Mouse (Mus musculus): ENCODE results near the gene Tm9sf3.
"Not testable (repeated sequence)": the region's sequence is repeated elsewhere in the genome, so short reads cannot be mapped to it uniquely, and the experiment has no call there.

Gene Tm9sf3

DNA sequence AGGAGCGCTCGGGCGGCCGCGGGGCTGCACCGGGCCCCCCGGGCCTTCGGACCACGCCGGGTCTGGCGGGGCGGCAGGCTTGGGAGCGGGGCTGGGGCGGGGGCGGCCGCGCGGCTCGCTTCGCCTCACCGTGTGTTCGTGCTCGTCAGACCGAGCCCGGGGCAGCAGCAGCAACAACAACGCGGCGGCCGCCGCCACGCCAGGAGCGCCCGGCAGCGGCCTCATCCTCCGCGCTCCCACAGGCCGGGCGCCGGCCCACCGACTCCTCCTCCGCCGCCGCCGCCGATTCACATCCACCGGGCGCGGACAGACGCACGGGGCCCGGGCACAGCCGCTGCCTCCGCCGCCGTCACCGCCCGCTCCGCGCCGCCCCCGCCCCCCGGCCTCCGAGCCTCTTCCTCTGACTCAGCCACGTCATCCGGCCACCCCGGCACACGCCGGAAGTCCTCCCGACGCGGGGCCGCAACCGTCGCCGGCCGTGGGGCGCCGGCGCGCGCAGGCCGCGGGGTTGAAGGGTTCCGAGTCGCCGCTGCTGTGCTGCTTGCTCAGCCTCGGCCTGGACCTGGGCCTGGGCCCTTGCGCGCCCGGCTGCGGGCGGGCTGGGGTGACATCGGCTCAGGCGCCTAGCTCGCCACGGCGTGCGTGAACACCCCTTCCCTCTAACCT, at the start of gene Tm9sf3:
Gene Tm9sf3, minus strand, starts transcription at position 368 of the 666 bp plus-strand sequence.
- no peak for DNase-seq (ENCODE audit: extremely low spot score, low read depth, low spot score)

DNA sequence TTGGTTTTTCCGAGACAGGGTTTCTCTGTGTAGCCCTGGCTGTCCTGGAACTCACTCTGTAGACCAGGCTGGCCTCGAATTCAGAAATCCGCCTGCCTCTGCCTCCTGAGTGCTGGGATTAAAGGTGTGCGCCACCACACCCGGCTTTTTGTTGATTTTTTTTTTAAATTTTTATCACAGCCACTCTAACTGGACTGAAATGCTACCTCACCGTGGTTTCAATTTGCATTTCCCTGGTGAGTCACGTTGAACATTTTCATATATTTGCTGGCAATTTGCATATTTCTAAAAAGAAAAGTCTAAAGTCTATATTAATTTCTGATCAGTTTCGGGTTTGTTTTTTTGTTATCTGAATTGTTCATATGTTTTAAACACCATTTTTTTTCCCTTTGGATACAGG, 48.8 kb upstream of the Tm9sf3 start:
- not testable (repeated sequence) for DNase-seq (ENCODE audit: extremely low spot score, low read depth, low spot score)

DNA sequence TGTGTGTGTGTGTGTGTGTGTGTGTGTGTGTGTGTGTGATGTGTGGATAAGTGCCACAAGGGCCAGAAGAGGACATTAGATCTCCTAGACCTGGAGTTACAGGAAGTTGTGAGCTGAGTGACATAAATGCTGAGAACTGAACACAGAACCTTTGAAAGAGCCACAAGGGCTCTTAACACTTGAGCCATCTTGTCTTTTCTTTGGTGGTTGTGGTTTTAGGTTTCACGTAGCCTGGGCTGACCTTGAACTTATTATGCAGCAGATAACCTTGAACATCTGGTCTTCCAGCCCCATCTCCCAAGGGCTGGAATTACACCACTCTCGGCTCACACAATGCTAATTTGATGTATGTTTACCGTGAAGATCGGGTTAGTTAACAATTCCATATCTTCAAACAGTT, 48.2 kb upstream of the Tm9sf3 start:
- no peak for DNase-seq (ENCODE audit: extremely low spot score, low read depth, low spot score)

DNA sequence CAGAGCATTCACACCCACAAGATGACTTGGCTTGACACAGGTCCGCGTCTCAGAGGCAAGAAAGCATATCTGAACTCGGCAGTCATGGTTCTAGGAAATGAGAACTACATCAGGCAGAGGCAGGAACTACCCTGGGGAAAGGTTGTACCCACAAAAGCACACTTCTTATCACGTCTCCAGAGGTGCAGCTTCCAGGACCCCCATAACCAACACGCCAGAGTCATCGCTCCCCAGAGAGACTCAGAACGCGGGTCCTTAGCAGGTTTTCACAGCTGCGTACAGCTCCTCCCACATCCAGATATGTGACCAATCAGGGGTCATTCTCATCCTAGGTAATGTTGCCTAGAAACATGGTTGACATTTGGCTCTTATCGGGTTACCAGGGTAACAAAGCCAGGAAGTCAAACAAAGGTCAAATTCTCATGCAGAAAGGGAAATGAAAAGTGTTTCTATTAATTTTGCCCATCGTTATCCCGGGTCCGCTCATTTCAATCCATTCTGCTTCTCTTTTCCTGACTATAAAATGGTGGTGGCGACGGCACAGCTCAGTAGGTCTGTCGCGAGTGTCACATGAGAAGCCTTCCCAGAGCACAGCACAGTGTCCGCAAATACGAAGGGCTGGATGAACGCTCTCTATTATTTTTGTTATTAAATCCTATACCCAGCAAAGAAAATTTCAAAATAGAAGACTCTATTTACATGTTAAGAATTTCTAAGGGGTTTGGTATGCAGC, 47.3 kb upstream of the Tm9sf3 start:
- no peak for DNase-seq (ENCODE audit: extremely low spot score, low read depth, low spot score)

DNA sequence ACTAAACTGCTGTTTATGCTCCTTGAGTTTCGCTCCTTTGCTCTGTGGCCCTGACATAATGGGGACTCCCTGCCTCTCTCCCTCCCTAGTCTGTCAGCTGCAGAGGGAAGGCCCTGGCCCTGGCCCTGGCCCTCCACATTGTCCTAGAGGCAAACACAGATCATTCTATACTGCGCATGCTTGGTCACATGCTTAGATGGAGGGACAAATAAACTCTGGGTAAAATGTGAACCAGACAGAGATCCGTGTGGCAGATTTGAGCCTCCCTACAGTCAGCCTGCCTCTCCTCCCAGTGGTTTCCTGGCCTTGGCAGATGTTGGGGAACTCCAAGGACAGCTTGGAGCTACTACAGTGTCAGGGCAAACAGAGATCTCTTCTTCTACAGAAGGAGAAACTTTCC, 40.1 kb upstream of the Tm9sf3 start:
- no peak for DNase-seq (ENCODE audit: extremely low spot score, low read depth, low spot score)

DNA sequence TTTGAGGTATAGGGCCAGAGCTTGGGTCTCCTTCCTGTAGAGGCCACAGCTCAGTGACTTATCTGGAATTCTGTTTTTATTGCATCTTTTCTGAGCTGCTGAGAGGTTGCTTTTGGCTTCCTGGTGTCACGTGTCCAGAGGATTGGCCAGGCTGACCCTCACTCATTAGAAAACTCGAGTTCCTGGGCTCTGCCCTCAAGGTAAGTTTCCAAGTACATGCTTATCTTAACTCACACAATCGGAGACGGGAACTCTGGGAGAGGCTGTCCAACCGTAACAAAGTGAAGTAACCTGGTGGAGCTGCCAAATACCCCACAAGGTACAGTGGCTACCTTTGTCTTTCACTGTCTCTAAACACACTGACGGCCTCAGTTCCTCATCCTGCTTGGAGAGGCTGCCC, 39.6 kb upstream of the Tm9sf3 start:
- no peak for DNase-seq (ENCODE audit: extremely low spot score, low read depth, low spot score)

DNA sequence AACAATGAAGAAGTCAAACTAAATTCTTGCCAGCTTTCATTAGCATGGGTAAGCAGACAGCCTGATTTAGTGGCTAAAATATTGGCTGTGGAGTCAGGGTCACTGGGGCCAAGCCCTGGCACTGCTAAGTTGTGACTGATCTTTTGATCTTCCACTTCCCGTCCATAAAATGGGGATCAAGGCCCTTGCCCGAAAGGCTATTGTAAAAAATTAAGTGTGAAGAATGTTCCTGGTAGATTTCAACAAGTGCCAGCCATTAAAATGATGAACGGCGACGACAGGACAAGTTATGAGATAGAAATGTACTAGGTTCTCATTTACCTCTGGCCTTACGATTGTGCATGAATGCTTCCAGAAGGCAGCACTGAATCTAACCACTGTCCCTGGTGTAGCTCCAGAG, 38.1 kb upstream of the Tm9sf3 start:
- peak; percentile 98 for DNase-seq (ENCODE audit: extremely low spot score, low read depth, low spot score)

DNA sequence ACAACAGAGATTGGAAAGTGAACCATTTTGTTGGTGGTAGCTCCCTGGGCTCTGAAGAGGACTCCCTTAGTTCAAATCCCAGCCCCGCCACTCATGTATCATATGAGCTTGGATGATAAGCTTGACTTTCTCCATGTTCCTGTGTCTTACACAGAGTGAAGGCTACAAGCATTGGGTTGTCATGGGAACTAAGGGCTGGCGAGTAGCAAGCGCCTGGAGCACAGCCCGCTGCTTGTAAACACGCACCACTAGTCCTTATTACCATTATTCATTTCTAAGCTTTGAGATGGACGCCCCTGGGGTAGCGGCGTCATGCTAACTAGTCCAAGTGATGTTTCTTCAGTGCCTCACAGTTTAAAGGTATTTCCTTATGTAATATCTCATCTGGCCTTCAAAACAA, 35.6 kb upstream of the Tm9sf3 start:
- DNase-seq (ENCODE audit: extremely low spot score, low read depth, low spot score) = no peak

DNA sequence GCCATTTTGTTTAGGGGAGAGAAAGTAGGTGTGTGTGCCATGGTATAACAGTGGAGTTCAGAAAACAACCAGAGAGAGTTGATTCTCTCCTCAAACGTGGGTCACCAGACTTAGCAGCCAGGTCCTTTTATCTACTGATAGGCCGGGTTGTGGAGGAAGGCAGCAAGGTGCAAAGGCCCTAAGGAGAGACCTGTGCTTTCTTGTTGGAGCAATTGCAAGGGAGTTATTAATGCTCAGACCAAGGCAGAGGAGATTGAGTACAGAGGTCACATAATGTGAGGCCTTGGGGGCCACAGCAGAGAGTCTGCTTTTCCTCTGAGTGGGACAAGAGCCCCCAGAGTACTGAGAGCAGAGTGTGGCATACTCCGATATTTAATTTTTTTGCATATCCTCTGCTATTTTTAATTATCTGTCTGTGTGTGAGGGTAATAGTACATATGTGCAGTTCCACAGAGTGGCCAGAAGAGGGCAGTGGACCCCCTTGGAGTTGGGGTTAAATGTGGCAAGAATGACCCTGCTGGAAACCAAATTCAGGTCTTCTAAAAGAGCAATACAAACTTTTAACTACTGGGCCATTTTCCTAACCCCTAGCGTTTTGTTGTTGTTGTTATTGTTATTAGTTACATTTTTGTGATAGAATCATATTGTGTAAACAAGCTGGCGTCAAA, 27.3 kb upstream of the Tm9sf3 start:
- DNase-seq (ENCODE audit: extremely low spot score, low read depth, low spot score) = no peak

DNA sequence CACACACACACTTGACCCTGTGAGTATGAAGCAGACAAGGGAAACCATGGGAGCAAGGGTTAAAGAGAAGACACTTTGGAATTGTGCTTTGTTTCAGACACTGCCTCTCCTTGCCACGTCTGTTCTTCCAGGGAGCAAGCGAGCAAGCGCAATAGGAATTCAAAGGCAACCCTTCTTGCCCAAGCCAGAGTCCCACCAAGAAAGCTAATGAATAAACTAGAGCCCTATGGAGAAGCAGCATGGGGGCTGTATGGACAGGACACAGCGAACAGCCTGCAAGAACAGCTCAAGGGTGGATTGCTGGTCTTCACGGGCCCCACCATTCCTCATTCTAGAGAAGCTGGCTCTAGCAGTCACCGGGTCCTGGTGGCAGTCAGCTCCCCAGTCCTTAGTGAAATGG, 24.8 kb upstream of the Tm9sf3 start:
- DNase-seq (ENCODE audit: extremely low spot score, low read depth, low spot score) = no peak

DNA sequence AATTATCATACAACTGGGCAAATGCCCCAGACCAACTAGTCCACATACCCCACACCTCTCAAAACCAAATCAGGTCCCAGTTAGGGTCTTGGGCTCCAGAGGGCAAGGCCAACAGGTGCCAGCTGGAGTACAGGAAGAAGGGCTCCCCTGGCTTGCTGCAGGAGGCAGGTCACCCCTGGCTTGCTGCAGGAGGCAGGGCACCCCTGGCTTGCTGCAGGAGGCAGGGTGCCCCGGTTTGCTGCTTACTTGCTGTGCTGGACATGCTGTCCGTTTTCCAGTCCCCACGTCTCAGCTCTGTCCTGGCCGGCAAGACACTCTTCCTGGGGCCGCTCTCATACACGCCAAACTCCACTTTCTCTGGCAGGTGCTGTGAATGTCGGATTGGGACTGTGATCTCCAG, 23.4 kb upstream of the Tm9sf3 start:
- no peak for DNase-seq (ENCODE audit: extremely low spot score, low read depth, low spot score)

DNA sequence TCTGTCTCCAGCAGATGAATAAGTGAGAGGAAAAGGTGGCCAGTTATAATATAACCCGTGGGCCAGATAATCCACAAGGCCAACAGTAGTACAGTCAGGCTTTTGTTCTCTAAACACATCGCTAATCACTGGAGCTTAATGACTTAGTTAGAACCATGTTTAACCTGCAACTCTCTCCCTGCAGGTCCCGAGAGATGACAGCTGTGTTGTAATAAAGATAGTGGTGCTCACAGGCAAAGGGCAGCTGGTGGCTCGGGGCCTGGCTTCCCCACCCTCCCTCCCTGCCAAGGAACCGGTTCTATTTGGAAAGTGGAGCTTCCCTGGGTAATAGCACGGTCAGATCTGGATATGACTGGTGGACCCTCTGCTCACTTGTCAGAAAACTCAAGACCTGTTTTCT, 20.7 kb upstream of the Tm9sf3 start:
- DNase-seq (ENCODE audit: extremely low spot score, low read depth, low spot score) = no peak

DNA sequence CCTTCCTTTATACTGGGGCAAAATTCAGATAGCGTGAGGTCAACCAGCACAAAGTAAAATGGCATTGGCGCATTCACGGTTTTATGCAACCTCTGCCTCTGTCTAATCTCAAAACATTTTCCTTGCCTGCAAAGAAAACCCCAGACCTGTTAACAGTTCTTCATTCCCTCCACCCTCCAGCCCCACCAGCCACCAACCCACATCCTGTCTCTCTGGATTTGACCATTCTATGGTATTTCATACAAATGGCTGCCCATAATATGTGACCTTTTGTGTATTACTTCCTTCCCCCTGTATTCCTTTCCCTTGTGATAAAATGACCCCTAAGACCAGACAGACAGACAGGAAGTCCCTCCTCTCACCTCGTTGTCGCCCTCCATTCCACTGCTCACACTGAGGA, 18.9 kb upstream of the Tm9sf3 start:
- no peak for DNase-seq (ENCODE audit: extremely low spot score, low read depth, low spot score)

DNA sequence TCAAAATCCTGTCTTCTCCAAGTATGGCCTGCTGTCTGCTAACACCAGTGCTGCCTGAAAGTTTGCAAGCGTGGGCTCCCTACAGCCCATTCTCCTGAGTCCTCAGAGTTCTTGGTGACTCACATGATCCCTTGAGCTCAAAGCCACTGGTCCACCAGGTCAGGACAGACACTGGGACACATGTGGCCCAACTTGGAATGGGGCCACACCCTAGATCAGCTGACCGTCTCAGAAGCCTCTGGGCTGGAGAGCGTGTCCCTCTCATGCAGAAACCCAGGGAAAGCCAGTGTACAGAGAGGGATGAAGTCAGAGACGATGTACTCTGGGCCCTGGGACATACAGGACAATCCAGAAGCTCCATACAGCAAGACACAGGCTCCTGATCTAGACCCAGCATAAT, 18.4 kb upstream of the Tm9sf3 start:
- no peak for DNase-seq (ENCODE audit: extremely low spot score, low read depth, low spot score)

DNA sequence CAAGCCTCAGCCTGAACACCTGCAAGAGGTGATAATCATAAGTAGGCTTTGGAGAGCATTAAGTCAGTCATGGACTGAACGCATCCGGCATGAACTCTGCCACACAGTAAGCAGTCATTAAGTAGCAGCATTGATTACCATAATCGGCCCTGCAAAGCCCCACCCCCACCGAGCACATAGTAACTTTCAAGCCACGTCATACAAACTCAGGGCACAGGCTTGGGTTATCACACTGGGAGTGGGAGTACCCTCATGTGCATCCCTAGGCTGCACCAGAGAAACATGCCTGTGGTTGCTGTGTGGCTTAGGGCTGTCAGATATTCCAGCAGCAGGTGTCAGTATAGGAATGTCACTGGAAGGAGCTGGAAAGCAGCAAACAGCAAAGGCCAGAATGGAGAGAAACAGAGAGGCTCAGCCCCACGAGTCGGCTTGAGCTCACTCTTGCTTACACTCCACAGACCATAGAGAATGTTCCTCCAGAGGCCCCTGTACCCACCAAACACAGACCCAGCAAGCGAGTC, 16.0 kb upstream of the Tm9sf3 start:
- DNase-seq (ENCODE audit: extremely low spot score, low read depth, low spot score) = no peak

DNA sequence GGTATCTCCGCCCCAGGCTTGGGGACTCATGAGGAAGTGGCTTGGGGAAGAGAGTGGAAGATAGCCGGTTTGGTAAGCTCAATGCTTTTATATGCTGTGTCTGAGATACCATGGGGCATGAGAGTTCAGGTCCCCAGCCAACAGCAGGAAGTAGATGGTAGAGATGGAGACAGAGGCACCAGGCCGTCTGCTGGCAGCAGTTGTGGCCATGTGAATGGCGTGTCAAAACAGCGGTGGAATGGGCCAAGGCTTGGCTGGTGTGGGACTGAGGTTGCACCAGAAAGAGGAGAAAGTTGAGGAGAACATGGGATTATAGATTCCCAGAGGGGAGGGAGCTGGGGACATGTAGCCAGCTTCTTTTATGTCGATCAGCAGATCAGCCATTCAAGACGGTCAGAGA, 14.8 kb upstream of the Tm9sf3 start:
- DNase-seq (ENCODE audit: extremely low spot score, low read depth, low spot score) = no peak

DNA sequence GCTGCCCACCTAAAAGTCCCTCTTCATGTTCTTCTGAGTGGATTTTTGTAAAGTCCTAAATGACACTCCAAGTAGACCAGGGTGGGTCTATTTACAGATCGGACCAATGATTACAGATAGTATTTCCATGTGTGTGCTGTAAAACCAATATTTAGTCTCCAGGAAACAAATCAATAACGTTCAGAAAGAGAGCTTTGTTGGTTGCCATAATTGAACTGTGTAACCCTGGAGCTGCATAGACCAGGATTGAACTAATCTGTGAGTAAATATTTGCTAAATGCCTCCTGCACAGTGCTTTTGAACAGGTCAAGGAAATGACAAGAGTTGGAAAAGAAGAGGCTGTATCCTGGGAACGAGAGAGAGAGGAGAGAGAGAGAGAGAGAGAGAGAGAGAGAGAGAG, 11.8 kb upstream of the Tm9sf3 start:
- no peak for DNase-seq (ENCODE audit: extremely low spot score, low read depth, low spot score)

DNA sequence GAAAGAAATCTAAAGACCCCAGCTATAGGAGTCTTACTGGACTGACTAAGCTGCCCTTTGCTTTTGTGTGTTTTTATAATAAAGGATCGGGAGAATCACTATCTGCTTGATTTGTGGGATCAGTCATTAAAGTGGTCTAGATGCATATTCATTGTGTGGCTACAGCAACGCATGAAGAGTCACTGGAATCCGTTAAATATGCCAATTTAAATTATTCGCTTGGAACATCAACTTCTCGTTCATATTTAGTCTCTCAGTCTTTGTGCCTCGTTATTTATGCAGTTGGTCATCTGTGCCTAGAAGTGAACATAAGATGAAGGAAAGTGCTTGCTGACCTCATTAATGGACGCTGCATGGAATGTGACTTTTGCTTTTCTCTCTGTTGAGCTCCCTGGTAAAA, 7.1 kb upstream of the Tm9sf3 start:
- DNase-seq (ENCODE audit: extremely low spot score, low read depth, low spot score) = no peak

DNA sequence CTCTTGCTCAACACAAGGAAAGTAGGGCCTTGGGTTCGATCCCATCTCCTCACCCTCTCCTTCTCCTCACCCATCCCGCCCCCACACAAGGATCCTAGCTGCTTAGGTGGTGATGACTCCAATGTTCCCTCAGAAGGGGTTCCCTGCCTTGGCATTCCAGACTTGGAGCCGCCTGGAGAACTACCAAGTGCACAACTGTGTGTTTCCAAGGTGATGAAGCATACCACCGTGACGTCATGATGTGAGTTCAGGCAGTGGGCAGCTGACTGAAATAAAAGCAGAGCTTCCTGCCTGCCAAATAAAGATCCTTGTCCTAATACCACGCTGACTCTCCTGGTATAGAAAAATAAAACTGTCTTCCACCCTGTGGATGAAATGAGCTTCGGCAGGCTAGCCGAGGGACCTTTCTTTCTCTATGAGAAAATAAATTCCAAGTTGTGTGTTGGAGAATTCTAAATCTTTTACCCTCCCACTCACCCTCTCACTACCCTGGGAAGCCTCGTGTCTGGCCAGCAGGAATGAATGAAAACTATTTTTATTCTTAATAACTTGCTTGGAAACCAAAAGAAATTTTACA, 6.4 kb upstream of the Tm9sf3 start:
- DNase-seq (ENCODE audit: extremely low spot score, low read depth, low spot score) = no peak

DNA sequence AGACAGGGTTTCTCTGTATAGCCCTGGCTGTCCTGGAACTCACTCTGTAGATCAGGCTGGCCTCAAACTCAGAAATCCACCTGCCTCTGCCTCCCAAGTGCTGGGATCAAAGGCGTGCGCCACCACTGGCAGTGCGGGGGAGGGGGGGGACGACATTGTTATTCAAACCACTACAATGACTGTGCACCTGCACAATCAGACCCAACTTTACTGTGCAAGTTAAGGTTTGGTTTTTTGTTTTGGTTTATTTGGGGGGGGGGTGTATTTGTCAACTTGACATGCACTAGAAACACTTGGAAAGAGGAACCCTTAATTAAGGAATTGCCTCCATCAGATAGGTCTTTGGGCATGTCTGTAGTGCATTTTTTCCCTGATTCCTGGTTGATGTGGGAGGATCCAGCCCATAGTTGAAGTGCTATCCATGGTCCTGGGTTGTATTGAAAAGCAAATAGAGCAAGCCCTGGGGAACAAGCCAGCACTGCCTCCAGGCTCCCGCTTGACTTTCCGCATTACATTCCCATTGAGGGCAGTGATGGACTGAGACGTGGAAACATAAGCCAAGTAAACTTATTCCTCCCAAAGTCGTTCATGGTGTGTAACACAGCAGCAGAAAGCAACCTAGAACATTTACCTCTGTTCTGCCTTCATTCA, 2.6 kb upstream of the Tm9sf3 start:
- DNase-seq (ENCODE audit: extremely low spot score, low read depth, low spot score) = no peak

DNA sequence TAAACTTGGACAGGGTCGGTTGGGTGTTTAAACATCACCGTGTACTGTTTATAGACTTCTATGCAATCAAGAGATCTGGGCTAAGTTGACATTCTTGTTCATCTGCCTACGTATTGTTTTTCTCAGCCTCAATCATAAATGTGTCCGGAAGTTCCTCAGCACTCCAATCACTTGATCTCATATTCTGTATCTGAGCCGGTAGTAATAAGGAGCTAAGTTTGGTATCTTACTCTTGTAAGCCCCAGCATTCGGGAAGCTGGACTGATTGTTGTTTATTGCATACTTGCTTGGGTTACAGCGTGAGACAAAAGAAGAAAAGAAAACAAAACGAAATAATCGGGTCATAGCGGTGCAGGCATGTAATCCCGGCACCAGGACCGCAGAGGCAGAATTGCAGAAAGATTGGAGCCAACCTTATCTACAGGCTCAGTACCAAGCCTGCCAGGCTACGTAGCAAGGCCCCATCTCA, 568 bp upstream of the Tm9sf3 start:
- DNase-seq (ENCODE audit: extremely low spot score, low read depth, low spot score) = no peak
